Mouse (Mus musculus): Measurements from ENCODE around the gene Erp27. TPM values are rescaled to one million over a fixed set of nuclear protein-coding genes. Genes with fewer than 3 reads are reported as not detected.

Gene Erp27
- total and polyA plus RNA-seq, 3 experiments = 0.55 to 1.9 TPM; not detected in 1

DNA sequence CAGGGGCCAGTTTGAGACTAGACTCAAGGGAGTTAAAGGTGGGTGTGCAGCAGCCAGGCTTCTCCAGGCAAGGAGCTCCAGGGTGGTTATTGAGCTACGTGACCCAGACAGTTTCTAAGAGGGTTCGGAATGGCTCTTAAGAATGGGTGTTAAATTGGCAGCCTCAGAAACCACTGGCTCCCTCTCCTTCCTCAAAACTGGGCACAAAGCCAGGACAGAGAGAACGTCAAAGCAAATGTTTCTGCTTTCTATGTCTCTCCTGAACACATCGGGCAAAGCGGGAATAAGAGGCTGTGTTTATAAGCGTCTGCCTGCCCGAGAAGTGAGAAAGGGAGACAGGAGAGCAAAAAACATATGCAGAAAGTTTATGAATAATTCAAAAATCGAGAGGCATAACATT lies 47.4 kb downstream of the Erp27 start:
- H3K4me3 ChIP-seq (replicated peaks in 1 of 3; ENCODE audit: low read depth in 2 of 3, low read length in 2 of 3, poor library complexity in 1 of 3) = no peak overlapping the region
- TF ChIP-seq IRF4 (IDR thresholded peaks at IDR 0.05; ENCODE audit: low read depth, low read length) (no peak), MYC (IDR thresholded peaks at IDR 0.05; ENCODE audit: low read depth, low read length) (no peak), RAD21 (IDR thresholded peaks at IDR 0.05; ENCODE audit: low read depth, low read length) (no peak), POLR2AphosphoS2 (IDR thresholded peaks at IDR 0.05; ENCODE audit: low read depth, low read length) (no peak)
- no peaks in the 10 kb centered on the region for H3K9me3 ChIP-seq (replicated peaks; ENCODE audit: low read length)
- H3K9ac ChIP-seq (ENCODE audit: insufficient read depth, low read depth) = no peak overlapping the region
- H3K4me2 ChIP-seq (ENCODE audit: insufficient read depth, low read depth, poor library complexity, severe bottlenecking) = no peak overlapping the region
- no peaks in the 10 kb centered on the region for H3K4me1 ChIP-seq (ENCODE audit: control insufficient read depth in 1 of 2, insufficient read depth in 2 of 2)
- H3K36me3 ChIP-seq (replicated peaks in 1 of 2; ENCODE audit: control insufficient read depth in 1 of 2, insufficient read depth in 1 of 2, low read length in 1 of 2) = peaks cover 0 to 22% of the 10 kb centered on the region in 2 experiments
- H3K79me2 ChIP-seq (replicated peaks; ENCODE audit: control insufficient read depth, extremely low read depth, insufficient read depth, poor library complexity, severe bottlenecking) = no peaks in the 10 kb centered on the region
- no peaks in the 10 kb centered on the region for H3K27me3 ChIP-seq (replicated peaks)
- in situ Hi-C loops (cut with MboI; ENCODE audit: low pct_ligation_motif_present, low pct_unique_long_range_greater_than_20kb, low sequenced_read_pairs) (no loop called here), dilution Hi-C loops (cut with MboI; ENCODE audit: extremely low pct_ligation_motif_present, extremely low pct_unique_long_range_greater_than_20kb, low sequenced_read_pairs) (loop anchor here (25.0 kb wide), 1 partner anchor 113 kb away; no protein-coding TSS in a partner anchor)
- no peak overlapping the region for H3K27ac ChIP-seq (ENCODE audit: insufficient read depth, low read depth)
- DNase-seq (ENCODE audit: extremely low read depth) = no peak

DNA sequence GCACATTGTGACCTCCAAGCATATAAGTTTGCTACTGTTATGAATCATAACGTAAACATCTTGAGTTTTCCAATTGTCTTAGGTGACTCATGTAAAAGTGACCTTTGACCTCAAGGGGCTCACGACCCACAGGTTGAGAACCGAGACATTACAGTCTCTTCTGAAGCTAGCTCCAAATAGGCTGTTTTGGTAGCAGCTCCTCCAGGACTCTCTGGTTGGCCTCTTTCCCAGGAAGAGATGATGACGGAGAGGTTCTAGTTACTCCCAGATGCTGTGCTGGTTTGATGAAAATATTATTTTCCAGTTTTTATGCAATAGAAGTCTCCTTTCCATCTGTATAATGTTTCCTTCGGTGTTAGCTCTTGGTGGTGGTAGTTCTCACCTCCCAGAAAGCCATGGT lies 53.1 kb downstream of the Erp27 start:
- H3K4me1 ChIP-seq (ENCODE audit: control insufficient read depth in 1 of 2, insufficient read depth in 2 of 2) = no peaks in the 10 kb centered on the region
- no peak overlapping the region for H3K27ac ChIP-seq (ENCODE audit: insufficient read depth, low read depth)
- H3K36me3 ChIP-seq (replicated peaks in 1 of 2; ENCODE audit: control insufficient read depth in 1 of 2, insufficient read depth in 1 of 2, low read length in 1 of 2) = peaks cover 10 to 33% of the 10 kb centered on the region in 2 experiments
- H3K9me3 ChIP-seq (replicated peaks; ENCODE audit: low read length) = no peaks in the 10 kb centered on the region
- TF ChIP-seq POLR2AphosphoS2 (IDR thresholded peaks at IDR 0.05; ENCODE audit: low read depth, low read length) (no peak), ELF1 (IDR thresholded peaks at IDR 0.05; ENCODE audit: low read depth, low read length) (no peak), E2F4 (IDR thresholded peaks at IDR 0.05; ENCODE audit: insufficient replicate concordance, low read depth, low read length) (no peak), PAX5 (IDR thresholded peaks at IDR 0.05; ENCODE audit: low read length) (no peak)
- H3K4me2 ChIP-seq (ENCODE audit: insufficient read depth, low read depth, poor library complexity, severe bottlenecking) = no peak overlapping the region
- H3K4me3 ChIP-seq (replicated peaks in 1 of 3; ENCODE audit: low read depth in 2 of 3, low read length in 2 of 3, poor library complexity in 1 of 3) = no peak overlapping the region
- H3K79me2 ChIP-seq (replicated peaks; ENCODE audit: control insufficient read depth, extremely low read depth, insufficient read depth, poor library complexity, severe bottlenecking) = no peaks in the 10 kb centered on the region
- DNase-seq (ENCODE audit: extremely low read depth) = no peak
- no peak overlapping the region for H3K9ac ChIP-seq (ENCODE audit: insufficient read depth, low read depth)
- in situ Hi-C loops (cut with MboI; ENCODE audit: low pct_ligation_motif_present, low pct_unique_long_range_greater_than_20kb, low sequenced_read_pairs) (no loop called here), dilution Hi-C loops (cut with MboI; ENCODE audit: extremely low pct_ligation_motif_present, extremely low pct_unique_long_range_greater_than_20kb, low sequenced_read_pairs) (loop anchor here (25.0 kb wide), 1 partner anchor 118 kb away; no protein-coding TSS in a partner anchor)
- no peaks in the 10 kb centered on the region for H3K27me3 ChIP-seq (replicated peaks)

- Histone ChIP-seq H3K36me3 (replicated peaks in 1 of 2; ENCODE audit: control insufficient read depth in 1 of 2, insufficient read depth in 1 of 2, low read length in 1 of 2) (peaks cover 10 to 43% of the 10 kb centered on the region in 2 experiments), H3K27ac (ENCODE audit: insufficient read depth, low read depth) (no peak overlapping the region), H3K4me1 (ENCODE audit: control insufficient read depth in 1 of 2, insufficient read depth in 2 of 2) (peaks cover 0 to 2% of the 10 kb centered on the region in 2 experiments; a peak in 2 of 4 replicates), H3K4me2 (ENCODE audit: insufficient read depth, low read depth, poor library complexity, severe bottlenecking) (no peak overlapping the region), H3K9ac (ENCODE audit: insufficient read depth, low read depth) (no peak overlapping the region), H3K79me2 (replicated peaks; ENCODE audit: control insufficient read depth, extremely low read depth, insufficient read depth, poor library complexity, severe bottlenecking) (no peaks in the 10 kb centered on the region), H3K4me3 (replicated peaks in 1 of 3; ENCODE audit: low read depth in 2 of 3, low read length in 2 of 3, poor library complexity in 1 of 3) (no peak overlapping the region), H3K27me3 (replicated peaks) (no peaks in the 10 kb centered on the region), H3K9me3 (replicated peaks; ENCODE audit: low read length) (no peaks in the 10 kb centered on the region)
- in situ Hi-C loops (cut with MboI; ENCODE audit: low pct_ligation_motif_present, low pct_unique_long_range_greater_than_20kb, low sequenced_read_pairs) = no loop called here
- no peak for DNase-seq (ENCODE audit: extremely low read depth)
- TF ChIP-seq TBP (conservative IDR thresholded peaks at IDR 0.05; ENCODE audit: low read depth, low read length) (no peak), ELF1 (IDR thresholded peaks at IDR 0.05; ENCODE audit: low read depth, low read length) (no peak), MEF2A (IDR thresholded peaks at IDR 0.05; ENCODE audit: borderline replicate concordance, low read depth, low read length) (no peak)
- dilution Hi-C loops (cut with MboI; ENCODE audit: extremely low pct_ligation_motif_present, extremely low pct_unique_long_range_greater_than_20kb, low sequenced_read_pairs) = loop anchor here (25.0 kb wide), 1 partner anchor 121 kb away; no protein-coding TSS in a partner anchor
Observed at GRCm38 (mm10) chr6:136866150-136866549, 55.8 kb downstream of the Erp27 start.

All from CH12.LX (cell line).